Mouse (Mus musculus) bone marrow, adult 2 months (tissue): ENCODE measurements around the gene Camk2g.

ENCODE experiments used
- CTCF ChIP-seq: fragments of 200-500 bp; IDR thresholded peaks from 2 replicates; pipeline ENCODE4 v1.5.1; 2011; ENCODE audit warnings: low read length, control low read depth; ENCODE audit not compliant: control insufficient read depth, insufficient read depth
- POLR2A ChIP-seq: fragments of 200-500 bp; IDR thresholded peaks from 2 replicates; pipeline ENCODE4 v1.6.1; 2011; ENCODE audit warnings: low read depth, mild to moderate bottlenecking, control low read depth, low read length, borderline replicate concordance; ENCODE audit not compliant: control insufficient read depth

DNA sequence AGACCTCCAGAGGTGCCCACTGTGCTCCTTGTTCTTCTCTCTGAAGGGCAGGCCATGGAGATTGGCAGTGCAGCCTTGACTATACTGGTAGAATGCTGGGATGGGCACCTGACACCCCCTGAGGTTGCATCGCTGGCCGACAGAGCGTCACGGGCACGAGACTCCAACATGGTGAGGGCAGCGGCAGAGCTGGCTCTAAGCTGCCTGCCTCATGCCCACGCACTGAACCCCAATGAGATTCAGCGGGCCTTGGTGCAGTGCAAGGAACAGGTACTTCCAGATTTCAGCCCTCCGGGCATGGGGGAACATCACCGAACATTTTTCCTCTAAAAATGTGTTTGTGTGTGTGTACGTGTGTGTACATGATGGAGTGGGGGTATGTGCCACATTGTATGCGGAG, 74.1 kb downstream of the Camk2g start:
- TF ChIP-seq POLR2A = no peak
- TF ChIP-seq CTCF = no peak
